Mouse (Mus musculus) T-helper 2 cell (primary cell): ENCODE results near the gene Agps.

Source experiments
- in situ Hi-C: fragments of 300-600 bp; cut with MboI, MseI; formaldehyde crosslinking; loops from one replicate; pipeline ENCODE4 v1.15.1; 2025; ENCODE audit warnings: high pct_unique_total_duplicates

The Agps gene

GRCm38 (mm10) chr2:75825603-75826002, 6.4 kb upstream of the Agps start:
- in situ Hi-C loops = no loop called here

- in situ Hi-C loops = no loop called here
Measured at GRCm38 (mm10) chr2:75828931-75829610, 2.9 kb upstream of the Agps start.

- in situ Hi-C loops = no loop called here
Measured at GRCm38 (mm10) chr2:75830233-75830632, 1.7 kb upstream of the Agps start.

GRCm38 (mm10) chr2:75832781-75833180, 804 bp downstream of the Agps start:
- in situ Hi-C loops = no loop called here

GRCm38 (mm10) chr2:75834492-75834891, 2.5 kb downstream of the Agps start:
- in situ Hi-C loops = no loop called here

GRCm38 (mm10) chr2:75842302-75842701, 10.3 kb downstream of the Agps start:
- in situ Hi-C loops = no loop called here

DNA sequence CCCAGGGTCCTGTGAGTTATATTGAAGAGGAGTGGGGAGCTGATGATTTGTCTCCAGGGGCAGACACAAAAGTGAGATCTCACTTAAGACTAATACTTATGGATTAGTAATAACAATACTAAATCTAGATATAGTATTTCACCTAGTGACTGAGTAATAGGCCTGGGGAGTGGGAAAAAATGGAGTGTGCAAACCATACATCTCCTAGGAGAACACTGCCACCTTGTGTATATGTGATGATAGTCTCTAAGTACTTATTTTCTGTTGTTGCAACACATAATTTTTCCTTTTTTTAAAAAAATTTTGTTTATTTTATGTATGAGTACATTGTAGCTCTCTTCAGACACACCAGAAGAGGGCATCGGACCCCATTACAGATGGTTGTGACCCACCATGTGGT, 15.7 kb downstream of the Agps start:
- in situ Hi-C loops = no loop called here

DNA sequence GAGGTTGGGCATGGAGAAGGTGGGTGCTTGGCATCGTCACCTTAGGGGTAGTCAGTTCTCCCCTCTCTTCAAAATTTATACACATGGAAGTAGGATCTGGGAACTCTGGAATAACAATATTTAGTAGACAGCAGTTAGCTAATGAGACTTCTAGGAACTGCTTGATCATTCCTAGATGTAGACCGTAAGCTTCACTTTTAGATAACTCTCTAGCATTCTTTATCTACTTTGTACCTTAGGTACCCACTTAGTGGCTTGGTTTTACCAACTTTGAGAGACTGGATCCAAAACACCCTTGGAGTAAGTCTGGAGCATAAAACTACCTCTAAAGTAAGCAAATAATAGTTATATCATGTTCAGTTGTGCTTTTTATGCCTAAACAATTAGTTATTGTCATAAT, 20.5 kb downstream of the Agps start:
- in situ Hi-C loops = no loop called here

DNA sequence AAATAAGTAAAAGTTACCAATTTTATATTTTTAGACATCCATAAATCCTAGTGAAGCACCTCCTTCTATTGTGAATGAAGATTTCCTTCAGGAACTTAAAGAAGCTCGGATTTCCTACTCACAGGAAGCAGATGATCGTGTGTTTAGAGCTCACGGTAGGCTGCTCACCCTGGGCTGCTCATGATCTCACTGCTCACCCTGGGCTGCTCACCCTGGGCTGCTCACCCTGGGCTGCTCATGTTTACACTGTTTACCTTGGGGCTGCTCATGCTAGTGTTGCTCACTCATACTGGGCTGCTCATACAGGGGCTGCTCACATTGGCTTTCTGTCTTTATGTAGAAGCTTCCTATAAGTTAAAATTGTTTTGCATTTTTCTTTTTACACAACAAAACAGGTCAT, 22.2 kb downstream of the Agps start:
- in situ Hi-C loops = no loop called here

- in situ Hi-C loops = no loop called here
Measured at GRCm38 (mm10) chr2:75861115-75861514, 29.1 kb downstream of the Agps start.

- in situ Hi-C loops = no loop called here
Measured at GRCm38 (mm10) chr2:75869604-75870003, 37.6 kb downstream of the Agps start.

DNA sequence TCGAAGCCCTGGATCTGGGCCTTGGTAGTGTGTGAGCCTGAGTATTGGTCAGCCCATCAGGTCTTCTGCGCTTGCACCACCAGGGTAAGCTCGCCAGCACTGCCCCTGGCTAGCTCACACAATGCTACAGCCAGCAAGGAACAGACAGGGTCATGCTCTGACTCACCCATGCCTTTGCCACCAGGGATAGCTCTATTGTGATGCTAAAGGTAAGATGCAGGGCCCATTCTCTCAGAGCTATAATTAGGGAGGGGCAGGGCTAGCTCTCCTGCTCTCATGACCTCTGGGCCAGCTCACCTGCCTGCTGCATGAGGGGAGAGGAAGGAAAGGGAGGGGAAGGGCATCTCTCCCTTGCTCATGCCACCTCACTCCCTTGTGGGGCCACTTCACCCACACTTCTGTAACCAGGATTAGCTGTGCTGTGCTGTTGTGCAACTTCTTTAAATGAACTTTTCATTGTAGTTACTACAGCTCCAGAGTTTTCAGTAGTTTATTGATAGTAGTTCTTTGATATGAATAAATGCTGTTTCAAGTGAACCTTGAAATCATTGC, 42.1 kb downstream of the Agps start:
- in situ Hi-C loops = no loop called here

DNA sequence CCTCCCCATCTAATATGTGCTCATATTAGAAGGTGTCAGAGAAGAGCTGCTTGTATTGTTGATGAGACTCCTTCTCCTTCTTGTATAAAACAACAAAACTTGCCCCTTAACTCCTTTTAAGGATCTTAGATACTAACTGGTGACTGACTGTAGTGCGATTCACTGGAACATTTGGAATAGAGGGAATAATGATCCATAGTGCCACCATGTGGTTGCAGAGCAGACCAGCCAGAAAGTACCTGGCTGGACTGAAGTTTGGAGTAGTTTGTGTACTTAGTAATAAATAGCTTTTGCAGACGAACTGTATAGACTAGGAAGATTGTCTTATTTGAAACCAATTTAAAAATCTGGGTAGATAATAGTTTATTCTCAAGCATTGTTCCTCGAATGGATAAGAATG, 47.8 kb downstream of the Agps start:
- in situ Hi-C loops = loop anchor here (10.0 kb wide), 1 partner anchor 195 kb away; no protein-coding TSS in a partner anchor

- in situ Hi-C loops = loop anchor here (10.0 kb wide), 1 partner anchor 191 kb away; no protein-coding TSS in a partner anchor
Measured at GRCm38 (mm10) chr2:75883543-75883942, 51.6 kb downstream of the Agps start.

DNA sequence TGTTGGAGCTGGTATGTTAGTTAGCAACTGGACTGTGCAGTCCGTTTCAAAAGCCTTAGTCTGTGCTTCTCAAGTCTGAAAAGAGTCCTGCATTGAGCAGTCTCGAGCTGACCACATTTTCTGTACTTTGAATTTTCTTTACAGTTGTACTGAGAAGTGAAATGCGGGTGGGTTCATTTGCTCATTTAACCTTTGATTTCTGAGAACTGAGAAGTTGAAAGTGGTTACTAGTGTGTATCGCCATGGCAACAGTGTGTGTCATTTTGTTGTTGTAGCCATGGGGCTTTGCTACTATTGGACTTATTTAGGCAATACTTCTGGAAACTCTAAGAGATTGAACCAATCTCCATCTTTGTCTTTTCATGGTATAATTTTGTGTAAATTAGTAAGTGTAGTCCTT, 60.0 kb downstream of the Agps start:
- in situ Hi-C loops = no loop called here

DNA sequence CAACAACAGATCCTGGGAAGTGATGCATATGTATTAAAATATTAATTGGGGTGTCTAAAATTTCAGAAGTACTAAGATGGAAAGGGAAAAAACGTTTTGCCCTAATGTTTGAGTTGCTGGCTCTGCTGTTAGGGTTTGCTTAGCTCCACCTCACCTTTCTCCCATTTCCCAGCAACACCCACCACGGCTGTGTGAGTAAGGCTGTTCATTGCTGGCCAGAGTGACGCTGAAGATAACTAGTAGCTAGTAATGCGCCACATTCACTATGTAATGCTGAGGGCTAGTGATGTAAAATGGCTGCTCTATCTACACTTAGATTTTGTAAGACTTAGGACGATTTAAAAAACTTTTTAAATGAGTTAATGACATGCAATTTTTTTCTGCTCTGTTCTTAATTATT, 63.7 kb downstream of the Agps start:
- in situ Hi-C loops = no loop called here

- in situ Hi-C loops = no loop called here
Measured at GRCm38 (mm10) chr2:75900281-75900680, 68.3 kb downstream of the Agps start.

DNA sequence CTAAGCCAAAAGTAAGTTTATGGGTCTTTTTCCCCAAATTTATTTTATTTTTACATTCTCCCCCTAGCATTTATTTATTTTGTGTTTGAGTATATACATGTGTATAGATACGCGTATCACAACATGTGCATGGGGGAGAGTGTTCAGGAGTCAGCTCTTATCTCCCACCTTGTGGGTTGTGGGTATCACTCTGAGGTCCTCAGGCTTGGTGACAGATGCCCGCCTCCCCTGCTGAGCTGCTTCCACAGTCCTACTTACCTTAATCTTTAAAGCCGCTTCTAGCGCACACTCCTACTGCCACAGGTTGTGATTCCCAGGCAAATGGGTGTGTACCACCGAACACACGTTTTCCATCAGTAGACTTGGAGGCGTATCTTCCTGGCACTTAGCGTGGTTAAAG, 69.9 kb downstream of the Agps start:
- in situ Hi-C loops = no loop called here

- in situ Hi-C loops = no loop called here
Measured at GRCm38 (mm10) chr2:75907142-75907541, 75.2 kb downstream of the Agps start.

DNA sequence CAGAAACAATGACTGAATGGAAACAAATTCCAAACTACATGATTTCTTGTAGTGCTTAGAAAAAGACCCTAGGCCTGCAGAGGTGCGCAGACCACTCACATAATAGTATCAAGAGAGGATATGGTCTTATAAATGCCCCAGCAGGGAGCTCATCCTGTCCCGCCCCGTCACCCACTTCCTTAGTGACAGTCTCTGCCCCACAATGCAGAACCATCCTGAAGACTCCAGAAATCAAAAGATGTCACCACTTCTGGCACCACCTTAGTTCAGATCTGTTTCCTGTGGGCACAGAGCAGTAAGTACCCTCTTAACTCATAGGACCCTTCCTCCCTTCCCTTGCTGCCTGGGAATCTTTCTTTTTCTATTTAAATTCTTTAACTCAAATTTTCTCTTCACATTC, 83.1 kb downstream of the Agps start:
- in situ Hi-C loops = loop anchor here (10.0 kb wide), 1 partner anchor 730 kb away; the partner anchor contains the start of genes Pjvk and Prkra

GRCm38 (mm10) chr2:75923807-75924340, 91.9 kb downstream of the Agps start:
- in situ Hi-C loops = no loop called here

- in situ Hi-C loops = no loop called here
Measured at GRCm38 (mm10) chr2:75926061-75926460, 94.1 kb downstream of the Agps start.

DNA sequence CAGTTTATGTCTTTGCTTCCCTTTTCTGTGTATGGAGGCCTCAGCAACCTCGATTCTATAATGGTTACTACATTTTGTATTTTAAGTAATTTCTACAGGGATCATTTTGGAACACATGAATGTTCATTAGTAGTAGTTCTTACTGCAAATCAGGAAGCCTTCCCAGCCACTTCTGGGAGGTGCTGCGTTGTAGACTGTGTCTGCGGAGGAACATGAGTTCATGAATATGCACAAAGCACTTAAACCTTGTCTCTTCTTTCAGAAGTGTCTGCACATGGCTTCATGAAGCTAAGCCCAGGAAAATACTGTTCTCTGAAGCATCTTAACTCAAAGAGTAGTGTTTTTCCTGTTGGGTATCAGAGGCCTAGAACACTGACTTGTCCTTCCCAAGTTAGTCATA, 96.0 kb downstream of the Agps start:
- in situ Hi-C loops = no loop called here
